Mouse (Mus musculus): ENCODE results near the gene Hnrnph2.

The Hnrnph2 gene

DNA sequence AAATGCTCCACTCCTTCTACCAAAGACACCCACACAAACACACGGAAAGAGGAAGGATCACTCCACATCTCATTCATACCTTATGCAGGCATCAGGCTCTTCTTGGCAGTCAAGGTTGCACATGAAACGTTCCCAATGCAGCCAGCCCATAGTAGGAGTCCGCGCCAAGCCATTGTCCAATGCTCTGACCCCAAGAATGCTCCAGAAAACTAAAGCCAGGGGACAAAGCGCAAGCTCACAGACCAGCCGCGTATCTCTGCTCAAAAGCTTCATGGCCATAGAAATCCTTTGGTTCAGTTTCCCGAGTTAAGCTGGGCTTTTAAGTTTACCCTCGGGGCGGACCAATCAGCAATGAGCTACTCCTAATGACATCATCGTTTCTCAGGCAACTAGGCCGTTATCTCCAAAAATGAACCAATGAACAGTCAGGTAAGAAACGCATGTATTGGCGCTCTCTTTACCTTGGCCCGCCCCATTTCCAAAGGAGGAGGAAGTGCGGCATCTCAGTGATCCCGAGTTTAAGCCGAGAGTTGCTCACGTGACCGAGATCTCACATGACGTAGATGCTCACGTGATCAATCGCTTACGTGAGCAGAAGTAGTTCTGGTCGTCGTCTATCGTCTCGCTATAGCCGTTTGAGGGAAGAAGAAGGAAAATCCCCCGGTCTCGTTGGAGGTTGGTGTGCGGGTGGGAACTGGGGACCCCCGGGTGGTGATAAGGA, at the start of gene Hnrnph2, which contains the start of gene Gla:
TSS of gene Hnrnph2 (plus strand) at position 521 of the 721 bp plus-strand sequence.
TSS of gene Gla (minus strand) at position 467 of the 721 bp plus-strand sequence.
- peak; percentile 84 to 88 for DNase-seq

DNA sequence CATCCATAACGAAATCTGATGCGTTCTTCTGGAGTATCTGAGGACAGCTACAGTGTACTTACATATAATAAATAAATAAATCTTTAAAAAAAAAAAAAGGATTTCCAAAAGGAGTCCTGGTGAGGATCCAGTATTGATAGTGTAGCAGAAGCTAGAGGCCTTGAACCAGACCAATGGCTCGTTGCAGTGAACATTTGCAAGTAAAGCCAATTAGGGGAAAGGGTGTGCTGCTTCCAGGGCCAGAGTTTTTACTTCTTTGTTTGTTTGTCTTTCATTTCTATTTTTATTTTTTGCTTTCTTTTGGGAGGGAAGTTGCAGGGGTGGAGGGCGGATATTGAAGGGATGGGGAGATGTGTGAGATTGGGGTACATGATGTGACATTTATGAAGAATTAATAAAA, 47.7 kb upstream of the Hnrnph2 start:
- no peak for DNase-seq

DNA sequence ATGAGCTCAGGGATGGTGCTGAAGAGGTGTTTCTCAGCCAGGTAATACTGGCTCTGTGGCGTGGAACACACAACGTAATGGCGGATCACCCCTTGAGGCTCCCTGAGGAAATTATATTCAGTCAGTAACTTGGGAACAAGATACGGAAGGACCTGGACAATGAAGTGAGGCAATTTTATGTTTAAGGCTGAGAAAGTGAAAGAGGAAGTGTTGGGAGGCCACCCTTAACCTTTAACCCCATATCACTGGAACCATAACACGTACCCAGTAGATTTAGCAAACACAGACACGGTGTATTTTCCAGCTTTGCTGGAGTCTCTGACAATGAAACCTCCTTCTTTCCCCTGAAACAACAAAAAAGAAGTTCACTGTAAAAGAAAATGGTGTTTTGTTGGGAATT, 46.6 kb upstream of the Hnrnph2 start:
- DNase-seq: no peak

DNA sequence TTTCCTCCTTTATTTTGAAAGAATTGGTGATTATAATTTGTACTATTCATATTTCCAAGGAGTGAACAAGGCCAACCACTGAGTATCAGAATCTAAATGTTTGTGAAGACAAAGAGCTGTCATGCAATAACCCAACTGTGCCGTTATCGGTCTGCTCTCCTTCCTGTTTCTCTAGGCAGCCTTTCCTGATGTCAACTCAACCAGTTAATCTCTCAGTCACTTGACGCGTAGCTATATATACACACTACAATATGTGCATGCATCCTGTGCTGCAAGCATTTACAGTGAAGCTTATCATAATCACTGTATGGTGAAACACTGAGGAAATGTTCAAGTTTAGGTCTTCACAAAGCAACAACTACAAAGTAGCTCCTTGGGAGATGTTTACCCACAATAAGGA, 36.7 kb upstream of the Hnrnph2 start:
- DNase-seq: peak; percentile 33 to 37

DNA sequence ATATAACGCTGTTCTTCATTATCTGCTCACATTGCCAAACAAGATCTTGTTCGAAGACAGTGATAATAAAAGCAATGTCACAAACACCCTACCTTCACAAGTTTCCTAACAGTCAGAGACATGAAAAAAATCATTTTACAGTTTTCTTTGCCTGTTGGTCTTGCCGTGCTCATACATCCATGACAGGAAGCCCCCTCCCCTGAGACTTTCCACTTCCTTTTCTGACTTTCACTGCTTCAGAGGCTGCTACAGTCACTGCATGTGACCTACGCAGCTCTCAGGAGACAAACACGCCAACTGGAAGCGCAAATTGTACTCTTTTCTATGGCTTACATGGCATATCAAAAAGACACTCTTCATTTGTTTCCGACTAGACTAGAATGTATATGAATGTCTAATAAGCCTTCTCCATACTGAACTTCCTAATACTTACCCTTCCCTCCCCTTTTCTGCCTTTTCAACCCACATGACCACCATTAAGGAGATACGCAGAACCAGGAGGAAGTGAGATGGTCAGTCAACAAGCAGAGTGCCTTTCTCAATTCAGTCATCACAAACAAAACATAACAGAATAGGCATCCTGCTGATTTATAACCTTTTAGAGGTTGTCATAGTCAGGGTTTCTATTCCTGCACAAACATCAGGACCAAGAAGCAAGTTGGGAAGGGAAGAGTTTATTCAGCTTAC, 34.3 kb upstream of the Hnrnph2 start:
- peak; percentile 74 to 82 for DNase-seq

DNA sequence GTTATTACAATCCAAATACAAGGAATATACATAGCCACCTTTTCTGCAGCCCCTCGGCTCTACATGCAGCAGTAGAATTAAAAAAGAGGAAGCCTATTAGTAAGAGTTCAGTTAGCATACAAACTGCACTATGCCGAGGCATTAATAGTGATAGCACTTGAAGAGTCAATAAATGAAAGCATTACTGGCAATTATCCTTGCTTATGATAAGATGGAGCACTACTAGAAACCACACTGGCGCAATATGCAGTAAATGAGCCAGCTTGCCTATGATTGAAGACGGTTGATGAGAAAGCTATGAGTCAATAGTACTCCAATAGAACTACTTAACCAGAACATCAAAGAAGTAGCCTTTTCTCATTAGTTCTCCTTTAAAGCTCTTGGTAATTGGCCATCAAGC, 23.1 kb upstream of the Hnrnph2 start:
- no peak for DNase-seq

DNA sequence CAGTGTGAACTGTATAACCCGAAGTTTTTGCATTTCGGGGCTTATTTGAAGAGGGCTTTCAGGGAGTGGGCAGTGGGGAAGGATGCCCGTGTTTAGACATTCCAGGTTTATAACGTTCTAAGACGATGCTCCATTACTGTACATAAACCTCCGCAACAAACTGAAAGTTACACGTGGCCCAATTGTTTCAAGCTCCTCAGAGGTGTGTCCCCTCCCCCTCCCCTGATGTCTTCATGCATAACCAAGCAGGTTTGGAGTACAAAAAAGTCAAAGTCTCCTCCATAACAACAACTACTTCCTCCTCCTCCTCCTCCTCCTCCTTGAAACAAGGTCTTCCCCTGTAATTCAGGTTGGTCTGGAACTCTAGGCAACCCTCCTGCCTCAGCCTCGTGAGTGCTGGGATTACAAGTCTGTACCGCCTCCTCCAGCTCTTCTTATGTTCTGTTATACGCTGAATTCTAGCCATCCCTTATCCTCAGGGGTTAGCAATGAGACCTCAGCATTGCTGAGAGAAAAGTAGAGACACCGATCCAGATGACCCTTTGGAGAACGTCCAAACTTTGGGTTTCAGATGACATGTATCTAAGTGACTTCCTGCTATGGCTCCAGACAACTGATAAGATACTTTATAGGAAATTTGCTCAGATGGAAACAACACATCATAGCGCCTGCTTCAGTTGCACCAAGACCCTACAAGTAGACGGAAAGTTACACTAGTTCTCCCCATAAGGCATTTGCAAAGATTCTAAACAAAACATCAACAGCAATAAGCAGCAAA, 20.3 kb upstream of the Hnrnph2 start:
- DNase-seq: peak in 1 of 2 experiments; percentile 45

DNA sequence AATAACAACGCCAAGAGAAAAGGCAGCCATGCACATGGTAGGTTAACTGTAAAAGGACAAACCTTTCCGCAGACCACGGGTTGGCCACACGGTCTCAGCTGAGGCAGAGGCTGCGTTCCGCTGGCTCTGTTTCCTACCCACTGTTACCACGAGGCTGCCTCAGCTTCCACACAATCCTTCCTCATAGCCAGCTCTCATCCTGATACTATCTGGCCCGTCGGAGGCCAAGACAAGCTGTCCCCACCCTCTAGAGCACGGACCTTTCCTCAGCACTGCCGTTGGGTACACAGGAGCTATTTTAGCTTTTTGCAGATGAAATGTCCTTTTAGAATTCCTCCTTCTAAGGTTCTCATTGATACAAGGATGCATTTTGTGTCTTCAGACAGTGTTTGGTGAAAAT, 18.7 kb upstream of the Hnrnph2 start:
- no peak for DNase-seq

DNA sequence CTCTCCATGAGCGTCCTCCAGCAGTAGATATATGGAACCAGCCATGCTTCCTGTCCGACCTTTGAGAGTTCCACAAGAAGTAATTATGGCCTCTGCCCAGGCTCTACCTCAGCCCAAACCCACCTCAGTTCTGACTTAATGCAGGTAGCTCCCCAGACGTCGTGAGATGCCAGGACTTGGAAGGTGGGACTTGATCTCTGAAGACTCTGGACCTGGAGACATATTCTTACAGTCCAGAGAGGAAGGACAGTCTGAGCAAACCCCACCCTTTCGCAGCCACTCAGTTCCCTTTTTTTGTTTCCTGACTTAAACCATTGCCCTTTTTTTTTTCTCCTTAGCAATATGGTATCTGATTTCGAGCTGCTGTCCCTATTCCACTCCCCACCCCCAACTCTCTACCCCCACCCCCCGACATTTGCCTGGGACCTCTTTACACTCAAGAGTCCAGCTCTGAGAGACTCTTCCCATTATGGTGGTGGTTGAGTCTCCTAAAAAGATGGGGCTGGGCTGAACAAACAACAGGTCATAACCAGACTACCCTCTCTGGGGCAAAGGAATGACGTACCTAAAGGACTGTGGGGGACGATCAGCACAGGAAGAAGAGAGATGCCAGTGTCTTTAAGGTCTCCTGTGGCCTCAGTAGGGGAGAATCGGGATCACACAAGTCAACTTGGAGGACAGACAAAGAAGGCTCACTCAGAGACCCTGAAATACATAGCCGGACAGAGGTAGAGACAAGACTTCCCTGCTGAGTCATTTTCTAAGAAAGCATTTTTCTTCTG, 17.9 kb upstream of the Hnrnph2 start, which contains the start of gene Btk:
TSS of gene Btk (minus strand) at position 683 of the 782 bp plus-strand sequence.
- peak; percentile 50 to 51 for DNase-seq

DNA sequence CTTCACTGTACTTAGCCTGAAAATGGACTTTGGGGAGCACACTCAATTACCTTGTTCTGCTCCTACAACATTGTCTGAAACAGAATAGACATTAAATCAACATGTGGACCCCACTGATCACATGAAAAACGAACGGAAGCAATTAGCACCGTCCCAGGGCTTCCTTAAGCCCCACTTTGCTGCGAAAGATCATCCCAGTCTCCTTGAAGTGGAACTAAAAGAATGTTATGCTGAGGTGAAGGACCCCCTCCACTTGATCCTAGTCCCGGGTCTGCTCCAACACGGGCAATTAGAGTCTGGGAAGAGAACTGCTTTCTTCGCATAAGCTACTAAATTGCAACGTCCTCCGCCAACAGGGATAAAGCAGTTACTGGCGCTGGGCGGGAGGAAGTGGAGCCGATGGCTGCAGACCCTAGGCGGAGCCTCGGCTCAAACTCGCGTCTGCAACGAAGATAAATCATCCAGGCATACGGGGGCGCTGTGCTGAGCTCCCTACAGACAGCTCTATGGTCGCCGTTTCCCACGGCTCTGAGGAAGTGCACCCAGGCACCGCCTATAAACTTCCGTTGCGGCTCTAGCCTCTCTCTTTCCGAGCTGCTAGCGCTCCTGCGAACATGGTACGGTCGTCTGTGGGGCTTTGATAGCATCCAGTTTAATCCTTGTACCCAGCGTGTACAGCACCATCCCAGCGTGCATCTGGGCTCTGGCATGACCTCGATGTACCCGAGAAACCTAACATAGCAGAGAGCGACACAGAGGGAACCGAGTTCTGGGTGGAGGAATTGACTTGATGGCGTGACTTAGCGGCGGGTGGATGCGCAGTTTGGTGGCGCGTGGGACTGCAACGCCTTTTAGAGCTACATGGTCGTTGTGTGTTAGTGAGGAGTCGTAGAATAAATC, 15.6 kb upstream of the Hnrnph2 start, which contains the start of gene Rpl36a:
TSS of gene Rpl36a (plus strand) at position 552 of the 900 bp plus-strand sequence.
- DNase-seq: peak; percentile 91 to 92

DNA sequence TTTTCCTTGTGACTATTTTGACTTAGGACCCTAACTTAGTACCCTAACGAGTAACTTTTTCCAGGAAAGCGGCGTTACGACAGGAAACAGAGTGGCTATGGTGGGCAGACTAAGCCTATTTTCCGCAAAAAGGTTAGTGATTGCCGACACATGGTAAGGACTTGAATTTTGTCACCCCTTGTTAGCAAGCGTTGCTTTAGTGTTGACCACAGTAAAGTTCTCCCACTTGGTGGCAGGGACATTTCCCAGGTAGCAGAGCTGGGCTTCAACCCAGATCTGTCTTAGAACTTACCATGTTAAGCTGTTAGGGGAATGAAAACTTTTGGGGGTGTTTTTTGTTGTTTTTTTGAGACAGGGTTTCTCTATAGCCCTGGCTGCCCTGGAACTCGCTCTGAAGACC, 14.5 kb upstream of the Hnrnph2 start:
- DNase-seq: no peak

DNA sequence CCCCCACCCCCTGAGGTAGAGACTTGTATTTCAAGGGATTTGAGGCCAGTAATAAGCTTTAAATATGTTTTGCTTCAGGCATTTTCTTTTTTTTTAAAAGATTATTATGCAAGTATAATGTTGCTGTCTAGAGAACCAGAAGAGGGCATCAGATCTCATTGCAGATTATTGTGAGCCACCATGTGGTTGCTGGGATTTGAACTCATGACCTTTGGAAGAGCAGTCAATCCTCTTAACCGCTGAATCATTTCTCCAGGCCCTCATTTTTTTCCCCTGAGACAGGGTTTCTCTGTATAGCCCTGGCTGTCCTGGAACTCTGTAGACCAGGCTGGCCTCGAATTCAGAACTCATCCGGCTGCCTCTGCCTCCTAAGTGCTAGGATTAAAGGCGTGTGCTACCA, 12.7 kb upstream of the Hnrnph2 start:
- DNase-seq: no peak

DNA sequence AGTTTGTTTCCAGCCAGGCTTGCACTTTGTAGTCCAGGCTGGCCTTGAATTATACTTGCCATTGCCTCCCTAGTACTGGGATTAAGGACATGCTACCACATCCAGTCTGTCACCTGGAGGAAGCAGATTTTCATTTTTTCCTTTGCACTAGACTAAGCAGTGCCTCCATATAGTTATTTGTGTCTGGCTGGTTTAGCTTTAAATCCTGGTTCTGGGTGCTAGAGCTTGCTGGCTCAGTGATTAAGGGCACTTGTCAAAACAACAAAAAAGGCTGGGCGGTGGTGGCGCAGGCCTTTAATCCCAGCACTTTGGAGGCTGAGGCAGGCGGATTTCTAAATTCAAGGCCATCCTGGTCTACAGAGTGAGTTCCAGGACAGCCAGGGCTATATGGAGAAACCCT, 12.0 kb upstream of the Hnrnph2 start:
- no peak for DNase-seq

DNA sequence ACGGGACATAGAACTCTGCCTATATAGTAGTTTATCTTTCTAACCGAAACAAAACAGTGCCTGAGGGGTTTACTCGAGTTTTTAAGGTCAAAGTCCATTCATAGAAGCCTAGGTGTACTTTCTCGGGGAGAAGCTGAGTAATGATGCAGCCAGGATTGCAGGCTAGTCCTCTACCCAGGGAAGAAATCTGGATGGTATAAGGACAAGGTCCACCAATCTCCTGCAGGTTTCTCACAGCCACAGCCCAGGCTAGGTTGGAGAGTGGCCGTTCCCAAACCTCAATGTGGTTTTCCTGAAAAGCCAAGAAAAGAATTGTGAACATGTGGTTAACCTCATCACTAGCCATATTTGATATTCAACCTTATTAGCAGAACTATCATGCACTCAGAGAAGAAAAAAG, 11.1 kb upstream of the Hnrnph2 start:
- no peak for DNase-seq

DNA sequence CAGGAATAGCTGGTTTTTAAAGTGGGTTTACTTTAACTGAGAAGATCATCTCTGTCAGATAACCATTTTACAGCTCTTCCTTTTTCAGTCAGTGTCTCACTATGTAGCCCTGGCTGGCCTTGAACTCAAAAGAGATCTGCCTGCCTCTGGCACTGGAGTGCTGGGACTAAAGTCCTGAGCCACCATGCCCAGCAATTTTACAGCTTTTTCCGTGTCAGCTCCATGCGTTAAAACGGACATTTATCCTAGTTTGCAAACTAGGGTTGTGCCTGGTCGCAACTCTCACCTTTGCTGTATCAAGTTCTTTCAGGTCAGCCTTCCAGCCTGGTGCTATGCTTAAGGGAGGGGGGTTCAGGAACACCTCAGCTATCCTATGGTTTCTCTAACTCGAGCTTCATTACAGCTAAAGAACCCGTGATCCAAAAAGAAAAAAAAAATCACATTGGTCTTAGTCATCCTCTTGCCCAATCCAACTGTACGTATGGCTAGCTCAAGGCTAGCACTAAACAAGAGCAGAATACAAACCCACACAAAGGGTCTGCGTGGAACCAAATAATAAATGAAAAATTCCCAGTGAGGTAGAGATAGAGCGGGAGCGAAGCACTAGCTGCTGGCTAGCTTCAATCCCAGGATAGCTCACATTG, 935 bp upstream of the Hnrnph2 start:
- peak in 1 of 2 experiments; percentile 5 for DNase-seq

DNA sequence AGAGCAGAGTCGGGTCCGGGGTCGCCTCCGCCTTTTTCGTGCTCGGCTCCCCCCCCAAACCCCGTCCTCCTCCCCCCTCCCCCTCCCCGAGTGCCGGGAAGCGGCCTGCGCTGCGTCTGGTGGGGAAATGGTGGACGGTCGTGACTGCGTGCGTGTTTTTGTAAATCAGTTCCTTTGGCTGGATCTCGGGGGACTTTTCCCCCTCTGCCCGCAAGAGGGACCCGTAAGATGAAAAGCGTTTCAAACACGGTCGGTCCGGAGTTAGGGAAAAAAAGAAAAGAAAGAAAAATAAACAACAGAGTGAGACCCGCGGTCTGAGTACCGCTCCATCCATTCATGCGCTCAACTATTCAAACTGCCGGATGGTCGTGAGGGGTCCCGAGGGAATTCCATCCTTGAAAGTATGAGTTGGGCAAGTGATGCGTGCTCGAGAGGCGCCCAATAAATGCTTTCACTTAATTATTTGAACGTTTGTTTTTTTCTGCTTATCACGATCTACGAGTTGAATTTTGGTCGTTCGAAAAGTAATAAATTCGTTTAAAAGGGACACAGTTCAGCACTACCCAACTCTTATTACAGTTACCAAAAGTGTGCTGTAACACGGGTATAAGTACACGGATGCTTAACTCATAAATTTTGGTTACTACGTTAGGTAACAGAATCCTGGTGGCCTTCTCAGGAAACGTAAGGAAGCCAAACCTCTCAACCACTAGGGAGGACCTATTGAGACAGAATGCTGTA, 571 bp downstream of the Hnrnph2 start:
- no peak for DNase-seq

DNA sequence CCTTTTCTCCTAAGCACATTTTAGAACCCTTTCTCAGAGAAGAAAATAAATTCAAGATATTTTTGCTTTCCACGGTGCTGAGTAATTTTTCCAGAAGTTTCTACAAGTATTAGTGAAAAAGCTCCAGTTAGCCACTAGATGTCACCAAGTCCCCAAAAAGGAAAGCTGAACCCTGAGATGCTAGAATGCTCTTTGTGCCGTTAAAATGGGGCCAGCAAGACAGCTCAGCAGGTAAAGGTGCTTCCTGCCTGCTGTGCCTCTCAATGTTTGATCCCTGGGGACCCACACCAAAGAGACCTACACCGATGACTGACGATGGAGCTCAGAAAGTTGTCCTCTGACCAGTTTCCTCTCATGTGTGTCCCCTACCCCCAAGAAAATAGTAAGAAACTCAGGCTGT, 8.5 kb downstream of the Hnrnph2 start:
- peak in 1 of 2 experiments; percentile 26 for DNase-seq

DNA sequence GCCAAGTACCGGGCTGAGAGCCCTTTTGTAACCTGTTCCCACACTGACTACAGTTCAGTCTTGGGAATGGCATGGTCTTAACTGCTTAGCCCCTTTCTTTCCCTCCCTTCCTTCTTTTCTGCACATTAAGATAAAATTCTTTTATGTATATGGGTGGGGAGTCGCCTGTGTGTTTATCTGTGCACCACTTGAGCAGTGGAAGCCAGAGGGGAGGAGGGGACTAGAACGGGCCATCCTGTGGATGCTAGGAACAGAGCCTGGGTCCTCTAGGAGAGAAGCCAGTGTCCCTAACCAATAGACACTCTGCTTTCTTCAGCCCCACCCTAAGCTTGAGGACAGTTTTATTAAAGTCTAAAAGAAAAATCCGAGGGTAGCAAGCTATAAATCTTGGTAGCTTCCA, 10.0 kb downstream of the Hnrnph2 start:
- no peak for DNase-seq

DNA sequence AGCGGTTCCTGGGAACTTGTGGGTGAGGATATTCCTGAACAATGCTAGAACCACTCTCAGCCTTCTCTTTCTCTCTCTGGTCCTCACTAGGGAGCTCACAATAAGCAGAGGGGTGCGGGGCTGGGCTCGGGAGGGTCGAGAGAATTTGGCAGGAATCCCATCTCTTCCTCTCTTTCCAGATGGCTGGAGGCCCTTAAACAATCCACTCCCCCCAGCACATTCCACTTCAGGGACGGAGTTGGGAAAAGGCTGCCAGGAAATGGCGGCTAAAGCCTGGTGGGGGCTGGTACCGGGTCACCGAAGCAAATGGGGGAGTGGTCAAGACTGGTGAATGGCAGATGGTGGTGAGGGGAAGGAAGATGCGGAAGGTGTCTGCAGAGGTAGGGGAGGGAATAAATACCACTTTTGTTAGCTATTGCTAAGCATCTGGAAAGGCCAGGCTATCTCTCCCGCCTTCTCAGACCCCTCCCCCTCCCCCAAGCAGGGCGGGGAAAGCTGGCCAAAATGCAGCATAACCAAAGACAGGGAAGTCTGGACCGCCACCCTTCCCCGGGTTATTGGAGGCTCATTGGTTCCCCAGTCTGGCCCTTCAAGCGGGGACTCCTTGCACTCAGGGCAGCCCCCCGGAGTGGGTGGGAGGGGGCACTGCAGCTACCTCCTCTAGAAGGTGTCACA, 11.4 kb downstream of the Hnrnph2 start:
- peak in 1 of 2 experiments; percentile 14 for DNase-seq

DNA sequence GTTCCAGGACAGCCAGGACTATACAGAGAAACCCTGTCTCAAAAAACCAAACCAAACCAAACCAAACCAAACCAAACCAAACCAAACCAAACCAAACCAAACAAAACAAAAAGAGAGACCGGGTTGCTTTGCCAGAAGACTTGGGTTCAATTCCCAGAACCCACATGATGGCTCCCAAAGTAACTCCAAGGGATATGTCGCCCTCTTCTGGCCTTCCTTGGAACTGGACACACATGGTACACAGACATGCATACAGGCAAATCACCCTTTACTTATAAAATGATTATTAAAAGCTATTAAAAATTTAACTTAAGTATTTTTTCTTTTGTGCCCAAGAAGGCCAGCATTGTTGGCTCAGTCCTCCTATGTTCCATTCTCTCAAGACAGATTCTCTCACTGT, 13.3 kb downstream of the Hnrnph2 start:
- peak; percentile 50 to 55 for DNase-seq

All from B cell, adult 2 months (primary cell).